Mouse (Mus musculus) liver, embryonic 14.5 days (tissue): ENCODE measurements around the gene Klk7.

Source experiments
- CTCF ChIP-seq: IDR thresholded peaks from 2 replicates; pipeline ENCODE4 v1.5.1; 2016; ENCODE audit warnings: antibody characterized with exemption, low read depth, control low read depth
- EP300 ChIP-seq: IDR thresholded peaks from 2 replicates; pipeline ENCODE4 v1.6.1; 2016; ENCODE audit warnings: antibody characterized with exemption, low read depth

DNA sequence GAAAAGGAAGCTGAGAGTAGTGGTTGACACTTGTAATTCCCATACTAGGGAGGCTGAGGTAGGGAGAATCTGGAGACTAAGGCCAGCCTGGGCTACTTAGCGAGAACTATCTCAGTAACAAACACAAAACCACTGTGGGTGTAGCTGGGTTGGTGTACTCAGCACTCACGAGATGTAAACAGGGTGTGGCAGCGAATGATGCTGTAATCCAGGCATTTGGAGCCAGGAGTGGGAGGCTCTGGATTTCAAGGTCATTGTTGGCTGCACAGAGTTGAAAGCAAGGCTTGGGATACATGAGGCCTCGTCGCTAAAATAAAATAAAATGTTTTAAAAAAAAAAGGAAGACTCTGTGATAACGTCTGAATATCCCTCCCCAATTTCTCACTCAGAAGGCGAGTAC, 45.2 kb downstream of the Klk7 start:
- TF ChIP-seq CTCF (no peak), EP300 (no peak)
